Mouse (Mus musculus) urinary bladder, postnatal 25 days (tissue): ENCODE data around the gene Snx9.

Experiments
- DNase-seq: peaks from one replicate; pipeline ENCODE4 v3.0.0; 2022; ENCODE audit warnings: low spot score

Snx9 gene

GRCm38 (mm10) chr17:5968562-5968961 lies 127.4 kb downstream of the Snx9 start:
- DNase-seq, result no peak

- no peak for DNase-seq
Measured at GRCm38 (mm10) chr17:5969246-5969645, 128.1 kb downstream of the Snx9 start.

GRCm38 (mm10) chr17:5970298-5970821 lies 129.2 kb downstream of the Snx9 start:
- no peak for DNase-seq

DNA sequence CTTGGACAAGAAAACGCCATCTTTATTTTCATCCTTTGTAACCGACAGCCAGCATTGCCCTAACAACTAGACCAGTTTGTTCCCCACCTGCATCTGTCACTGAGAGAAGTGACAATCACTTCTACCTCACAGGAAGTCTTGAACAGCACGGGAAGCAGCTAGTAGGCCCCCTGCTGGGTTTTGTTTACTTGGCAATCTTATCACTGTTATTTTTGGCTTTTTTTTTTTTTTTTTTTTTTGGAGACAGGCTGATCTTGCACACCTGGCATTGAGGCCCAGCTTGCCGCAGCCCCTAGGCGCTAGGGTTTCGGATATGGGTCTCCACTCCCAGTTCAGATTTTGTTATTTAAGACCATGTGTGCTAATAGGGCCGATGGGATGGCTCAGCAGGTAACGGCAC lies 132.4 kb downstream of the Snx9 start:
- no peak for DNase-seq

DNA sequence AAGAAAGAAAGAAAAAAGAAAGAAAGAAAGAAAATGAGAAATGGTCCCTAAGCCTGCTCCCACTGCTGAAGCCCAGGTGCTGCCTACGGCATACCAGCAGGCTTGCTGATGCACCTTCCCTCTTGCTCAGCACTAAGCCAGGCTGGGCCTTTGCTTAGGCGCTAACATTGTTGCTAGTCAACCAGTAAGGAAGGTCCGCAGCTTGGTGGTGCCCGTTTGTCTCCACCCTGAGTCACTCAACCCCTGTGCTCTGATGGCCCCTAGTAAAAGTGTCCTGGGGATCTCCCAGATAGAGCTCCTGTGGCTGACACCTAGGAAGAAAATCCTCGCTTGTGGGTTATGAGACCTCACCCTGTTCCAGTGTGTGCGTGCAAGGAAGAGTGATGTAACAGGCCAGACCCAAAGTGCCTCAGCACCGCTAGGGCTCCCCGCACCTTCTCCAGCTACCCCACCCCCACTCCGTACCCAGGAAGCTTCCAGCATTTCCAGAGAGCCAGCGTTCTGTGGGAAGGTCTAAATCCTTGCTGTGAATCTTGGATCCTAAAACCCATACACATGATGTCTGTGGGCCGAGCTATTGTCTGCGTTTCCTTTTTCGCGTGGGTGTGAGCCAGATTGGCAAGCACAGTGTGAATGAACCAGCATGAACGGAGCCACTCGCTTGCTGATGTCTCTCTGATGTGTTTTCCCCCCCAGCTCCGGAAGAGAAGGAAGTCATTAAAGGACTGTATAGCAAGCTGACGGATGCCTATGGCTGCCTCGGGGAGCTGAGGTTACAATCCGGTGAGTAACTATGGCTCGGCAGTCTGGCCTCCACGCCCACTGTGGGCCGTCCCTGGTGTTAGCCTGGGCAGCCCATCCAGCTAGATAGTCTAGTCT lies 134.2 kb downstream of the Snx9 start:
- DNase-seq, result peak; percentile 43

GRCm38 (mm10) chr17:5976221-5977055 lies 135.3 kb downstream of the Snx9 start:
- DNase-seq, result no peak

DNA sequence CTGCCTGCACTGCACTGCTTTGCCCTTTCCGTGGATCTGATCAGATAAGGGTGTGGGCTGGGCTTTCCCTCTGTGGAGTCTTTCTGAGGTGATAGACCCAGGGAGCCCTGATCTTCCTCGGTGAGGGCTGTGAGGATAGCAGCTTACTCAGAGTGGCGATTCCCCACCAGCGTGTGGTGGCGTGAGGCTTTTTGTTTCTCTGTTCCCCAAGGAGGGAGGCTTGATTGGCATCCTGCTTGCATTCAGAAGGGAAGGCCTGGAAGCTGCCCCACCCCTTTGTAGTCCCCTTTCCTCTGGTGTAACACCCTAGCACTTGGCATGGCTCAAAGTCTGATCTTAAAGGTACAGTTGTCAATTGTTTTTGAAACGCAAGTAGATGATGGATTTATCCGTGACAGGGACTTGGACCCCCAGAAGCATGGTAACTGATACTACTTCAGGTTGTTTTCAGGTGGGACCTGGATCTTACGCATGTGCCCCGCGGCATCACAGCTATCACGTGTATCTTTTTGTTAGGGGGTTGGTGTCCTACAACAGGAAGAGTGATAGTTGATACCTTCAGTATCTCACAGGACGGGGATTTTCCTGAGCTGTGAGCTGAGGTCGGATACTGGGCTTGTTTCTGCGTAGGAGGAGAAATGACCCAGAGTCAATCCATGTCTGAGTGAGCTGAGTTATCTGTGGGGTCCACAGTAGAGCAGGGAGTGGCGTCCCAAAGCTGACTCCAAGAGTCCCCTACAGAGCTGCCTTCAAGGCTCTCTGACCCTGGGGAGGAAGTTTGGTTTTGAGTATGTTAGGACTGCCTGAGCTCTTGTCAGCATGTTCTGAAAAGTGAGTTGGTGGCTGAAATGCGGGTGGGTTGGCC lies 136.2 kb downstream of the Snx9 start:
- DNase-seq, result peak; percentile 32

DNA sequence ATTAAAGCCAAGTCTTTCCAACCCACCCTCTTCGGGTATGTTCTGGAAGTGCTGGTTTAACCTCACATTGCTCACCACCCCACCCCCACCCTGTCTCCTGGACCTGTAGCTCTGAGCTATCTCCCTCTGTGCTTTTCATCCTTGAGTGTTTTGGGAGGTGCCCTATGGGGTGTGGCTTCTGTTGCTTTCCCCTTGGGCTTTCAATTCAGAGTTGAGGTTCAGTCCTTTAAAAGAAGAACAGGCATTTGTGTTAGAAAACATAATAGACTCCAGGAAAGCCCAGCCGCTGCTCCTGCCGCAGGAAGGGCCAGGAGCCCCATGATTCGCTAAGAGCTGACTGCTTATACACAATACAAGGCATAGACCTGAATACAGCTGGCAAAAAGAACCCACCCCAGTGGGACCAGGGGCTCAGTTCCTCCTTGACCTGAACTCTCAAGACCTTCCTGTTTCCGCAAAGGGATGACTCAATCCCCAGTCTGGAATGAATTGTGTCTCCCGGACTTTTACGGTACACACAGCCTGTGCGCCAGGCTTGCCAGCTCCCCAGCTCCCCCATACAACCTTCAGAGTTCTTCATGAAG lies 136.9 kb downstream of the Snx9 start:
- DNase-seq, result no peak

- DNase-seq, result no peak
Measured at GRCm38 (mm10) chr17:5978505-5979077, 137.5 kb downstream of the Snx9 start.

GRCm38 (mm10) chr17:5980860-5981259 lies 139.7 kb downstream of the Snx9 start:
- DNase-seq, result no peak
